Mouse (Mus musculus): ENCODE results near the gene Smim9. TPM values are rescaled to one million over a fixed set of nuclear protein-coding genes. Genes with fewer than 3 reads are reported as not detected.

The Smim9 gene
- polyA plus RNA-seq, 1 experiment from 2014 or later = not detected

DNA sequence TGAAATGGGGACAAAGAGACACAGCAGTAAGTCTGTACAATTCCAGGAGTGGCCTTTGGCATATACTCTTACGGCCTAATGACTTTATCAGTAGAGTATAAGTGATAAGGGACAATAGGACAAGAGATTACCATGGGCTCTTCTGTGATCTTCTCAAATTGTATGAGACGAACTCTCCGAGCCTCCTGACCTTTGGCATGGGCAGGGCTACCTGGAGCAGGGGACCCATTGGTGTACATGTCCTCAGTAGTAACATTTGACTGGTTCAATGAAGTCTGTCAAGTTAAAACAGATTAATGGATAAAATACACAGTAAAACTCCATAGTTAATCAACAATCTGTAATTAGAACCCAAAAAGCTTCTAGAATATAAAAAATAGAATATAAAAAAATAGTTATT lies 38.0 kb downstream of the Smim9 start:
- Histone ChIP-seq H3K27me3 (ENCODE audit: insufficient read depth, poor library complexity, severe bottlenecking) (no peaks in the 10 kb centered on the region), H3K9me3 (no peaks in the 10 kb centered on the region), H3K27ac (no peak overlapping the region), H3K4me3 (no peak overlapping the region), H3K4me1 (replicated peaks) (no peaks in the 10 kb centered on the region), H3K36me3 (no peaks in the 10 kb centered on the region)
- WGBS = 85% methylated on average over 3 of the region's 3 CpGs
- DNase-seq (ENCODE audit: low spot score) = no peak

DNA sequence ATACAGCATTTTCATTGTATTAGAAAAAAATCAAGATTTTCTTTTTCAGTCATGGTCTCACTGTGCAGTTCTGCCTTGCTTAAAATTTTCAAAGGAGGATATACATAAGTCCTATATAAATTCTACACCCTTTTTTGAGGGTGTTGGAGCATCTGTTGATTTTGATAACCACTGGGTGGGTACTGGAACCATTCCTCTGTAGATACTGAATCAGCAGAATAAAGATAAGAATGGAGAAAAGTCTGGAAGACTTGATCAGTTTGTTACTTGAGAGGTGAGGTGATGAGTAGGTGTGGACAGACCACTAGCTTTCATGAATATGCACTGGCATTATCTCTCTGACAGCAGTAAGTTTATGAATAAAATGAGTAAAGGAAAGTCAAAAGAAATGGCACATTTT lies 48.0 kb downstream of the Smim9 start:
- Histone ChIP-seq H3K27me3 (ENCODE audit: insufficient read depth, poor library complexity, severe bottlenecking) (no peaks in the 10 kb centered on the region), H3K36me3 (peaks cover 11% of the 10 kb centered on the region), H3K4me1 (replicated peaks) (no peaks in the 10 kb centered on the region), H3K27ac (no peak overlapping the region), H3K4me3 (no peak overlapping the region), H3K9me3 (no peaks in the 10 kb centered on the region)
- no peak for DNase-seq (ENCODE audit: low spot score)

DNA sequence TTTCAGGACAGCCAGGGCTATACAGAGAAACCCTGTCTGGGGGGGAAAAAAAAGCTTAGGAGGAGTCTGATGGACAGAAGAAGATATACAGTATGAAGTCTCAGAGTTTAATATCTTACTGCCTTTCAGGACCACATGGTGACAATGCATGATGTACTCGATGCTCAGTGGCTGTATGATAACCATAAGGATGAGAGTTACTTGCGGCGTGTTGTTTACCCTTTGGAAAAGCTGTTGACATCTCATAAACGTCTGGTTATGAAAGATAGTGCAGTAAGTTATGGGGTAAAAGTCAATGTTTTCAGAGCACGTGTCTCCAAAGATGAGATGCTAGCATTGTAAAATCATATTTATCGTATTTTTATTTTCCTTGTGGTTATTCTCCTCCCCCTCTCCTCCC lies 61.3 kb downstream of the Smim9 start:
- WGBS = 90% methylated on average over 6 of the region's 6 CpGs
- Histone ChIP-seq H3K4me3 (no peak overlapping the region), H3K27me3 (ENCODE audit: insufficient read depth, poor library complexity, severe bottlenecking) (no peaks in the 10 kb centered on the region), H3K4me1 (replicated peaks) (no peaks in the 10 kb centered on the region), H3K36me3 (peaks cover 88% of the 10 kb centered on the region), H3K9me3 (no peaks in the 10 kb centered on the region), H3K27ac (no peak overlapping the region)
- DNase-seq (ENCODE audit: low spot score) = no peak

DNA sequence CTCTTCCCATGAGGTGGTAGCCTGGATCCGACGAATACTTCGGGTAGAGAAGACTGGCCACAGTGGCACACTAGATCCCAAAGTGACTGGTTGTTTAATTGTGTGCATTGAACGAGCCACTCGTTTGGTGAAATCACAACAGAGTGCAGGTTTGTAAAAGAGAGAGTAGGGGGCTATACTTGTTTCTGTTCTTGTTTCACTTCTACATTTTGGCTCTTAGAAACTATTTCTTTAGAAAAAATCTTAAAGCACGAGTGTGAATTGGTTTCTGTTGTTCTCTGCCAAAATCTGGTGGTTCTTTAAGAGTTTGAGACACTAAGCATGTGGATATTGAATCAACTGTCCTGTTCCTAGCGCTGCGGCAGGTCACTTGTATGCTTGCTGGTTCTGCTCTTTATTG lies 64.8 kb downstream of the Smim9 start:
- H3K4me3 ChIP-seq = no peak overlapping the region
- H3K27ac ChIP-seq = no peak overlapping the region
- no peaks in the 10 kb centered on the region for H3K27me3 ChIP-seq (ENCODE audit: insufficient read depth, poor library complexity, severe bottlenecking)
- peaks cover 55% of the 10 kb centered on the region for H3K36me3 ChIP-seq
- DNase-seq (ENCODE audit: low spot score) = no peak
- H3K9me3 ChIP-seq = 0 out of 2 replicates have a peak, but pooled peaks cover 4% of the 10 kb centered on the region
- 92% methylated on average over 8 of the region's 8 CpGs for WGBS
- no peaks in the 10 kb centered on the region; the same call in 1 of the 2 replicates for H3K4me1 ChIP-seq (replicated peaks)

DNA sequence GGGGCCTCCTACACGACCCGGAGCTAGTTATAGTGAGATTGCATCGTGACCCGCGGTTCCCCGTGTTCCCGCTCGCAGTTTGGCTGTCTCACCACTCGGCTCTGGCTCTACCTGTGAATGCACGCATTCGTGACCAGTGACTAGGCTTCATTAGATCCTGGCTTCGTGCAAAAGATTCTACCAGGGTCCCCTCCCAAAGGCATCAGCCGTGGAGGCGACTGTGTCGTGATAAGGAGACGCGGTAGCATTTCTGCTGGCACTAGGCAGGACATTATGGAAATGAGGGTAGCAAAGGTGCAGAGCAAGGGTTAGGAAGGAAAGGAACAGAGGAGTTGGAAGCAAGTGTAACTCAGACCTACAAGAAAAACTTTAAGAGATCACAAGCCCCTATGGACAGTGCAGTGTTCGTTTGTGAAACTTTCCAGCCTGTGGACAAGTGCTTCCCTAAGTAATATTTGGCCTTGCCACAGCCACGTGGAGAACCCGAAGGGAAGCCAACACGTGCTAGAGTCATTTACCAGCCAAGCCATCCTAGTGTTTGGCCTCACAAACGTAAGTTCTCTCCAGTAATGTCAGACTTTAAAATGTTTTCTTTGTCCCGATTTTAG lies 67.3 kb downstream of the Smim9 start:
- WGBS = 17% methylated on average over 23 of the region's 23 CpGs
- Histone ChIP-seq H3K27ac (peak overlapping the region; percentile 86), H3K27me3 (ENCODE audit: insufficient read depth, poor library complexity, severe bottlenecking) (no peaks in the 10 kb centered on the region), H3K9me3 (0 out of 2 replicates have a peak, but pooled peaks cover 4% of the 10 kb centered on the region), H3K4me3 (peak overlapping the region; percentile 62), H3K4me1 (replicated peaks) (no peaks in the 10 kb centered on the region; the same call in 1 of the 2 replicates), H3K36me3 (peaks cover 30% of the 10 kb centered on the region)
- peak; percentile 8 for DNase-seq (ENCODE audit: low spot score)

Other genes starting within 250 kb of the Smim9 start
- 0.77 and 0.83 TPM in 2 replicates for gene Gab3, start 78.3 kb downstream of the Smim9 start, polyA plus RNA-seq (2016; fragmentation: Nextera tagmentation; extraction: Ambion mirVana)
- 108 and 212 TPM in 2 replicates for gene Dkc1, start 67.9 kb downstream of the Smim9 start, polyA plus RNA-seq (2016; fragmentation: Nextera tagmentation; extraction: Ambion mirVana)
- gene Mpp1, start 32.8 kb downstream of the Smim9 start, polyA plus RNA-seq (2016; fragmentation: Nextera tagmentation; extraction: Ambion mirVana) = 23.7 and 26.2 TPM in 2 replicates
- 27.4 and 29.8 TPM in 2 replicates for gene Fundc2, start 218.6 kb upstream of the Smim9 start, polyA plus RNA-seq (2016; fragmentation: Nextera tagmentation; extraction: Ambion mirVana)
- gene F8, start 218.8 kb upstream of the Smim9 start, polyA plus RNA-seq (2016; fragmentation: Nextera tagmentation; extraction: Ambion mirVana) = 0.86 and 1.1 TPM in 2 replicates

Data from hindbrain, embryonic 10.5 days (tissue).